Mouse (Mus musculus): ENCODE data around the gene Upk2. TPM values are rescaled to one million over a fixed set of nuclear protein-coding genes. Genes with fewer than 3 reads are reported as not detected.
"Not testable (repeated sequence)": the region's sequence is repeated elsewhere in the genome, so short reads cannot be mapped to it uniquely, and the experiment has no call there.

Gene Upk2
- total RNA-seq, 2 experiments from 2014 or later: not detected

- intact Hi-C loops (cut with DNase I): no loop called here
- no peak for DNase-seq (ENCODE audit: low spot score in 2 of 2)
Measured at GRCm38 (mm10) chr9:44418519-44419385, 36.0 kb downstream of the Upk2 start, which contains the start of gene Ccdc84. Ccdc84 (minus strand) TSS chr9:44418569.

GRCm38 (mm10) chr9:44417892-44418363, 36.8 kb downstream of the Upk2 start:
- peak; percentile 95 to 97 for DNase-seq (ENCODE audit: low spot score in 2 of 2)
- intact Hi-C loops (cut with DNase I): no loop called here

GRCm38 (mm10) chr9:44417156-44417891, 37.5 kb downstream of the Upk2 start:
- DNase-seq (ENCODE audit: low spot score in 2 of 2): no peak
- intact Hi-C loops (cut with DNase I): no loop called here

DNA sequence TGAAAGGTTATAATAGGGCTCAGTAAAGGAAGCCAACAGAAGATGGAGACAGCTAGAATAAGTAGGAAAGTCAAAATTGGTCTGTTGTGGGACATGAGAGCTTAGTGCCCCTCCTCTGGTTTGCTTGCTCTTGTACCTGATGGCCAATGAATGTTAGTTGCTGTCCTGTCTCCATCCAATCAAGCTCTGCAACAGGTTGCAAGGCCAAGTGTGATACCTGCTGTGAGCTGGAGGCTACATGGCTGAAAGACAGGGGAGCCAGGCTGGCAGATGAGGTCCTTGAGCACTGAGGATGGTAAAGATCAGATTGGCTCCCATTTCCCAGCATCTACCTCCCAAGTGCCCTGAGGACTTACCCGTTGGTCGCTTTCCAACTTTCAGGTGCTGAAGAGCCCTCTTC, 42.0 kb downstream of the Upk2 start:
- intact Hi-C loops (cut with DNase I): no loop called here
- no peak for DNase-seq (ENCODE audit: low spot score in 2 of 2)

GRCm38 (mm10) chr9:44412306-44412705, 42.5 kb downstream of the Upk2 start:
- DNase-seq (ENCODE audit: low spot score in 2 of 2): no peak
- intact Hi-C loops (cut with DNase I): no loop called here

GRCm38 (mm10) chr9:44411601-44412130, 43.1 kb downstream of the Upk2 start:
- intact Hi-C loops (cut with DNase I): no loop called here
- no peak for DNase-seq (ENCODE audit: low spot score in 2 of 2)

- no peak for DNase-seq (ENCODE audit: low spot score in 2 of 2)
- intact Hi-C loops (cut with DNase I): no loop called here
Measured at GRCm38 (mm10) chr9:44410647-44411336, 44.0 kb downstream of the Upk2 start.

- DNase-seq (ENCODE audit: low spot score in 2 of 2); intact Hi-C loops (cut with DNase I): not testable (repeated sequence)
Measured at GRCm38 (mm10) chr9:44408693-44409092, 46.1 kb downstream of the Upk2 start.

- no peak for DNase-seq (ENCODE audit: low spot score in 2 of 2)
- intact Hi-C loops (cut with DNase I): no loop called here
Measured at GRCm38 (mm10) chr9:44407752-44408097, 47.1 kb downstream of the Upk2 start.

- intact Hi-C loops (cut with DNase I): no loop called here
- peak; percentile 91 to 95 for DNase-seq (ENCODE audit: low spot score in 2 of 2)
Measured at GRCm38 (mm10) chr9:44406906-44407751, 47.6 kb downstream of the Upk2 start, which contains the start of the genes Rps25 and Trappc4. Rps25 (plus strand) TSS chr9:44407139. Trappc4 (minus strand) TSS chr9:44407600.

DNA sequence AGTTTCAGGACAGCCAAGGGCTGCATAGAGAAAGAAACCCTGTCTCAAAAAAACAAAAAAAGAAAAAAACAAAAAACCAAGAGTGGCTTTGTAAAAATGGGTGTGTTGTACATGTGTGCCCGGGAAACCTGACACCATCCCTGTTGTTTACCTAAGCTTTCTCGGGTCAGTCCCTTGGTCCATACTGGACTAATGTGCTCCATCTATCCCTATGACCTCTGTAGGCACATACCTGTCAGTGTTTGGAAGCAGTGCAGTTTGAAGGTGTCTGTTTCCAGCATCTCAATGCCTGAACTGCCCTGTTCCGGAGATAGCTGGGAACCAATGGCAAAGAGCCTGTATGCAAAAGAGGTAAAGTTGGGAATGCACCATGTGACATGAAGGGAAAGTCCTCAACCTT, 49.8 kb downstream of the Upk2 start:
- DNase-seq (ENCODE audit: low spot score in 2 of 2): no peak
- intact Hi-C loops (cut with DNase I): no loop called here

Other genes starting within 250 kb of the Upk2 start
- 10 to 100 TPM; 53.4 to 54.2 TPM for gene Cbl, start 220.9 kb downstream of the Upk2 start, total RNA-seq (2021)
- gene Ccdc153, start 214.3 kb downstream of the Upk2 start, total RNA-seq (2021): 1 to 10 TPM; 1.3 to 2.0 TPM
- gene Pdzd3, start 203.5 kb downstream of the Upk2 start, total RNA-seq (2021): under 1 TPM; 0.53 to 0.73 TPM
- 10 to 100 TPM; 11.6 to 14.0 TPM for gene Nlrx1, start 186.4 kb downstream of the Upk2 start, total RNA-seq (2021)
- 10 to 100 TPM; 60.5 to 61.6 TPM for gene Abcg4, start 166.4 kb downstream of the Upk2 start, total RNA-seq (2021)
- gene Hinfp, start 149.3 kb downstream of the Upk2 start, total RNA-seq (2021): 10 to 100 TPM; 28.4 to 28.6 TPM
- 100 to 1,000 TPM; 207 to 225 TPM for gene C2cd2l, start 134.7 kb downstream of the Upk2 start, total RNA-seq (2021)
- gene Dpagt1, start 129.0 kb downstream of the Upk2 start, total RNA-seq (2021): 10 to 100 TPM; 12.5 to 13.8 TPM
- 10 to 100 TPM; 56.6 to 56.8 TPM for gene H2afx, start 120.3 kb downstream of the Upk2 start, total RNA-seq (2021)
- gene Hmbs, start 110.7 kb downstream of the Upk2 start, total RNA-seq (2021): 10 to 100 TPM; 14.8 to 22.0 TPM
- gene Vps11, start 93.3 kb downstream of the Upk2 start, total RNA-seq (2021): 10 to 100 TPM; 47.3 to 47.4 TPM
- gene Hyou1, start 75.5 kb downstream of the Upk2 start, total RNA-seq (2021): 100 to 1,000 TPM; 142 to 144 TPM
- gene Slc37a4, start 58.1 kb downstream of the Upk2 start, total RNA-seq (2021): 10 to 100 TPM; 27.3 to 29.1 TPM
- 100 to 1,000 TPM; 615 to 632 TPM for gene Rps25, start 47.8 kb downstream of the Upk2 start, total RNA-seq (2021)
- gene Trappc4, start 47.4 kb downstream of the Upk2 start, total RNA-seq (2021): 10 to 100 TPM; 67.6 to 68.8 TPM
- 10 to 100 TPM; 14.6 to 15.8 TPM for gene Ccdc84, start 36.4 kb downstream of the Upk2 start, total RNA-seq (2021)
- not detected for gene Foxr1, start 13.8 kb downstream of the Upk2 start, total RNA-seq (2021)
- gene Bcl9l, start 27.8 kb upstream of the Upk2 start, total RNA-seq (2021): 10 to 100 TPM; 60.3 to 60.9 TPM
- gene Cxcr5, start 106.9 kb upstream of the Upk2 start, total RNA-seq (2021): not detected
- gene Ddx6, start 149.9 kb upstream of the Upk2 start, total RNA-seq (2021): 100 to 1,000 TPM; 131 to 134 TPM
- under 1 TPM; 0.25 to 0.34 TPM for gene Treh, start 218.3 kb upstream of the Upk2 start, total RNA-seq (2021)